In the genomic region with DNA sequence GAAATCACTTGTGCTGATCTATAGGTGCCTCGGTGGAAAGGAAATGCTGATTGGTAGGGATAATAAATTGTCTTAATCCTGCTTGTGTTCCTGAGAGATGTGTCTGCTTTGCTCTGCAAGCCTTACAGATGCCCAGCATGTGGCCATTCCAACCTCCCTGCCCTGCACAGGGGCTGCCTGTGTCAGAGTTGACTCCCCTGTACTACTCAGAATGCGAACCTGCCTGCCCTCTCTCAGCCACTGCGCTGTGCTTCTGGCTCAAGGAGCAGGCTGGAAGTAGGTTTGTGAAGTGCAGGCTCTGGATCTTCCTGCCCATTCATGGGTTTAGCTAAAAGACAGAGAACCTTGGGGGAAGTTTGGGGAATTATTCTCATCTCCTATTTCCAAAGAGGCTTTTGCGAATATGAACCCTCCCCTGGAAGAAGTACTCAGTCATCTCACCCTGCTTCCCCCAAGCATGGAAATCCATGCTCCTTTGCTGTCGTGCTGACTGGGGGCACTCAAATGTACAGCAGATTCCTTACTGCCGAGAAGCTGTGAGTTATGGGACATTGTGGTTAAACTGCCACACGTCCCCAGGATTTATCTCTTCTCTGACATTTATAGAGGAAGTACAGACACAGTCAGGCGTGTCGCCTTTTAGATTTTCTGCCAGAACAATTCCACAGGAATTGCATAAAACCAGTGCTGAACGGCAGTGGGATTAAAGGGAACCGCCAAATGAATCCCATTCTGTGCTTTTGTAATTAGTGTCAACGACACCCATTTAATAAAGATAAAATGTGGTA, we compare ENCODE assay signal across 12 mouse cellular contexts.
DNase-seq lines count a peak whose midpoint lies in the region; ATAC-seq lines count a peak whose summit lies in the region.
"Had no signal": no experiment of that assay in that cellular context is flagged by ENCODE, and none has a peak within 500 bp of the region (broad histone marks: within the 10 kb centered on the region; RNA-seq: fewer than 3 reads in every experiment).

No protein-coding gene starts in this region.

- H3K27me3 ChIP-seq in limb, embryonic 11.5 days (ENCODE audit: control insufficient read depth, insufficient read depth, low read length), result no peaks in the 10 kb centered on the region
- no peaks in the 10 kb centered on the region for H3K27me3 ChIP-seq in limb, embryonic 10.5 days (ENCODE audit: low read depth, poor library complexity, severe bottlenecking)
- no peaks in the 10 kb centered on the region for H3K27me3 ChIP-seq in neural tube, embryonic 13.5 days

- WGBS in limb, embryonic 11.5 days, result 13% methylated on average over 12 of the region's 12 CpGs
- WGBS in limb, embryonic 10.5 days, result 18% methylated on average over 12 of the region's 12 CpGs
- 15% methylated on average over 12 of the region's 12 CpGs for WGBS in neural tube, embryonic 13.5 days

- H3K27ac ChIP-seq in limb, embryonic 11.5 days (replicated peaks; ENCODE audit: low read depth, low read length), result no peak overlapping the region
- no peak overlapping the region for H3K27ac ChIP-seq in limb, embryonic 10.5 days
- peak overlapping the region; percentile 67 for H3K27ac ChIP-seq in neural tube, embryonic 13.5 days (replicated peaks)
- H3K27ac ChIP-seq: embryonic facial prominence, embryonic 13.5 days; heart, embryonic 10.5 days had no signal

- DNase-seq in adrenal gland, adult (ENCODE audit: inconsistent age in 2 of 2, low spot score in 1 of 2), result peak; percentile 10 to 41
- DNase-seq in adrenal gland, postnatal 4 days (ENCODE audit: low spot score in 2 of 2), result no peak
- peak; percentile 44 for DNase-seq in limb, embryonic 11.5 days (ENCODE audit: low spot score)
- DNase-seq in limb, embryonic 10.5 days (ENCODE audit: low spot score), result no peak
- DNase-seq in hindlimb bud, embryonic 11.5 days (ENCODE audit: extremely low spot score, low read depth, low spot score), result peak; percentile 28
- DNase-seq in T-cell, adult 2 months (ENCODE audit: low spot score), result no peak
- no peak for DNase-seq in left cerebral cortex, adult 18-20 months (ENCODE audit: low spot score in 2 of 2)
- DNase-seq: midbrain, embryonic 14.5 days; thymus, postnatal 14 days had no signal

- no peak overlapping the region for H3K4me2 ChIP-seq in limb, embryonic 11.5 days (ENCODE audit: low read depth, severe bottlenecking)
- no peak overlapping the region for H3K4me2 ChIP-seq in neural tube, embryonic 13.5 days
- H3K4me2 ChIP-seq: embryonic facial prominence, embryonic 13.5 days had no signal

- H3K4me3 ChIP-seq in limb, embryonic 11.5 days (ENCODE audit: low read depth, low read length), result no peak overlapping the region
- H3K4me3 ChIP-seq in limb, embryonic 10.5 days, result no peak overlapping the region
- no peak overlapping the region for H3K4me3 ChIP-seq in neural tube, embryonic 13.5 days
- H3K4me3 ChIP-seq: embryonic facial prominence, embryonic 13.5 days; heart, embryonic 10.5 days had no signal

- H3K9ac ChIP-seq in limb, embryonic 11.5 days (ENCODE audit: low read length), result no peak overlapping the region; the same call in 1 of the 2 replicates
- no peak overlapping the region for H3K9ac ChIP-seq in neural tube, embryonic 13.5 days
- H3K9ac ChIP-seq: embryonic facial prominence, embryonic 13.5 days had no signal

- no peak for ATAC-seq in limb, embryonic 11.5 days (ENCODE audit: insufficient number of reproducible peaks, low FRiP score, low TSS enrichment, low read depth)
- 0 out of 2 replicates have a peak, but pooled peaks have one; percentile 42 for ATAC-seq in neural tube, embryonic 13.5 days (ENCODE audit: low read depth)

- H3K9me3 ChIP-seq in limb, embryonic 11.5 days (ENCODE audit: control insufficient read depth, low read length), result no peaks in the 10 kb centered on the region
- no peaks in the 10 kb centered on the region for H3K9me3 ChIP-seq in limb, embryonic 10.5 days (replicated peaks)
- H3K9me3 ChIP-seq in neural tube, embryonic 13.5 days, result no peaks in the 10 kb centered on the region
- H3K9me3 ChIP-seq: embryonic facial prominence, embryonic 13.5 days; heart, embryonic 10.5 days had no signal

- H3K4me1 ChIP-seq in limb, embryonic 11.5 days (ENCODE audit: control insufficient read depth, insufficient read depth, low read length), result peaks cover 6% of the 10 kb centered on the region
- peaks cover 39% of the 10 kb centered on the region for H3K4me1 ChIP-seq in limb, embryonic 10.5 days
- H3K4me1 ChIP-seq in neural tube, embryonic 13.5 days (replicated peaks), result peaks cover 55% of the 10 kb centered on the region

- H3K36me3 ChIP-seq in limb, embryonic 11.5 days (ENCODE audit: control insufficient read depth, insufficient read depth, low read length), result no peaks in the 10 kb centered on the region
- H3K36me3 ChIP-seq in limb, embryonic 10.5 days, result no peaks in the 10 kb centered on the region
- H3K36me3 ChIP-seq in neural tube, embryonic 13.5 days, result no peaks in the 10 kb centered on the region
- H3K36me3 ChIP-seq: embryonic facial prominence, embryonic 13.5 days; heart, embryonic 10.5 days had no signal

Comparison
In these comparisons a context has a peak if more than half of its experiments do, and no peak if none do; other contexts are left out.
1. DNase-seq: peak in adrenal gland, adult (2 of 2), limb, embryonic 11.5 days (single experiment) and hindlimb bud, embryonic 11.5 days (single experiment); none in adrenal gland, postnatal 4 days (0 of 2), limb, embryonic 10.5 days (single experiment), T-cell, adult 2 months (single experiment) and left cerebral cortex, adult 18-20 months (0 of 2).